Mouse (Mus musculus): Measurements from ENCODE around the gene Akap11. TPM values are rescaled to one million over a fixed set of nuclear protein-coding genes. Genes with fewer than 3 reads are reported as not detected.

Gene Akap11
- polyA plus RNA-seq (2017; shearing (Covaris generic)): 12.9 TPM

DNA sequence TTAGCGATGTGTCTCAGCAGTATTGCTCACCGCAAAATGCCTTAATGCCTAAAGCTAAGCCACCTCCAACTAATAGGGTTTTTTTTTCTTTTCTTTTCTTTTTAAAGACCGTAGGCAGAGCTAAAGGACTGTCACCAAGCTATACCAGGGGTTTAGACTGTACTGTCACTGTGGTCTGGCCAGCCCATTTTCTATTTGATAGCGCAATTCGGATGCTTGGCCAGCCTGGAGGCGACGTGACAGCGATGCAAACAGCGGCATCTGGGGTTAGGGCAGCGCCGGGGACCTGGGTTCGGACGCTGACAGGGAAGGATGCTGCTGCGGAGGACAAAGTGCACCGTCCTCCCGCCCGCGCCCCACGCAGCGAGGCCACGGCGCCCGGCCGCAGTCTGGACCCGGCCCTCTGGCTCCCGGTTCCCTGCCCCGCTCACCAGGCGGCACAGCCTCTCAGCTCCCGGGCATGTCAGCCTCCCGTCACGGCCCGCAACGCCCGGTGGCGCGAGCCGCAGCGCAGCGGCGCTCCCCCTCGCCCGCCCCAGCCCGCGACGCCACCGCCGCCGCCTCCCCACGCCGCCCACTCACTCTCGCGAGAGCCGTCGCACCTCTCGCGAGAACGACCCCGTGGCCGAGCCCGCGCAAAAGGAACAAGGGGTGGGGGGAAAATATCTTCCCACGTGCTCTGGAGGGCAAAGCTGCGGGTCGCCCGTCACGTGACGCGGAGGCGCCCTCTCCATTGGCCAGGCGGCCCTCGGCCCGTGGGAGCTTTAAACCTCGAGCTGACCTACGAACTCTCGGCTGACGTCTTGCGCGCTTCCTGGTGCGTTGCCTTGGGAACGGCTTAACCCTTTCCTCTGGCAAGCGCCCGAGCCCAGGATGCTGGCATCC lies at the start of gene Akap11:
Akap11 (minus strand) TSS at position 528 of the 885 bp plus-strand sequence.

Other genes with a start within 250 kb of the Akap11 start
- 70.1 TPM for gene Tnfsf11, start 228.8 kb downstream of the Akap11 start, polyA plus RNA-seq (2017; shearing (Covaris generic))
- gene Dgkh, start 196.0 kb upstream of the Akap11 start, polyA plus RNA-seq (2017; shearing (Covaris generic)): 31.5 TPM

Measured in effector memory CD4-positive, alpha-beta T cell, adult 7 months (primary cell).